Mouse (Mus musculus): ENCODE results near the gene Wwc2.

DNA sequence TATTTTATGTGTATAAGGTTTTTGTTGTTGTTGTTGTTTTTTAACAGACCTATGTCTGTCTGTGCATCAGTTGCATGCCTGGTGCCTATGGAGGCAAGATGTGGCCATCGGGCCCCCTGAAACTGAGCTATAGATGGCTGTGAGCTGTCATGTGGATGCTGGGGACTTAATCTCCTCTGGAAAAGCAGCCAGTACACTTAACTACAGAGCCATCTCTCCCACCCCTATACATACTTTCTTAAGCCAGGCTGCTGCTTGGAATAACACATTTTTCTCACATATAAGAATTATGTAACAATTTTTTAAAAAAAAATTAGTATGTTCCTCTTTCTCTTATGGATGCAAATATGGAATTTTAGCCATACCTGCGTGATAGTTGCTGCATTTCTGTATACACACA is 207.2 kb downstream of the Wwc2 start:
- TF ChIP-seq EP300 (IDR thresholded peaks at IDR 0.05; ENCODE audit: low read depth) = no peak
- no peak for TF ChIP-seq CTCF (IDR thresholded peaks at IDR 0.05; ENCODE audit: low read depth)

Measured in liver, postnatal 0 days (tissue).